Mouse (Mus musculus) adrenal gland, adult (tissue): ENCODE measurements around the gene Sec1.
A peak's percentile ranks its signal among the peaks of the same experiment; 100 is the strongest.

Source experiments
- DNase-seq, 2 experiments: peaks; one replicate each; pipeline ENCODE4 v3.0.0; 2022 to 2023; ENCODE audit warnings: low spot score in 1 of 2; ENCODE audit not compliant: inconsistent age in 2 of 2

The Sec1 gene

GRCm38 (mm10) chr7:45718331-45718730 is 24.1 kb upstream of the Sec1 start:
- DNase-seq, result no peak

DNA sequence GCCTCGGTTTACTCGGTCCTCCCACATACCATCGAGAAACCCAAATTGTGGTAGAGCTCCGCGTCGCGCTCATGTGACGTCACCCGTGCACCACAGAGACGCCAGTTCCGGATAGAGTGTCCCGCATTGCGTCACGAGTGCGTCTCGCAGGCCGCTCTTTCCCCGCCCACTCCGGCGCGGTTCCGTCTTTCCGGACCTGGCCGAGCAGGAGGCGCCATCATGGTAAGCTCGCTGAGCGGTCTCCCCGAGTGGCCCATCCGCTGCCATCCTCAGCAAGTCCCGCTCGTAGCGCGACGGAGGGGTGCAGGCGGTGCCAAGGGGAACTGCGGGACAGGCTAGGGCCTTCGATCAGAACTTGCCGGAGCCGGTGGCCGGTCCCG is 23.7 kb upstream of the Sec1 start, which contains the start of gene Sphk2:
Gene Sphk2 (minus strand): TSS at position 85 of the 380 bp plus-strand sequence.
- DNase-seq, result peak; percentile 98 to 99

DNA sequence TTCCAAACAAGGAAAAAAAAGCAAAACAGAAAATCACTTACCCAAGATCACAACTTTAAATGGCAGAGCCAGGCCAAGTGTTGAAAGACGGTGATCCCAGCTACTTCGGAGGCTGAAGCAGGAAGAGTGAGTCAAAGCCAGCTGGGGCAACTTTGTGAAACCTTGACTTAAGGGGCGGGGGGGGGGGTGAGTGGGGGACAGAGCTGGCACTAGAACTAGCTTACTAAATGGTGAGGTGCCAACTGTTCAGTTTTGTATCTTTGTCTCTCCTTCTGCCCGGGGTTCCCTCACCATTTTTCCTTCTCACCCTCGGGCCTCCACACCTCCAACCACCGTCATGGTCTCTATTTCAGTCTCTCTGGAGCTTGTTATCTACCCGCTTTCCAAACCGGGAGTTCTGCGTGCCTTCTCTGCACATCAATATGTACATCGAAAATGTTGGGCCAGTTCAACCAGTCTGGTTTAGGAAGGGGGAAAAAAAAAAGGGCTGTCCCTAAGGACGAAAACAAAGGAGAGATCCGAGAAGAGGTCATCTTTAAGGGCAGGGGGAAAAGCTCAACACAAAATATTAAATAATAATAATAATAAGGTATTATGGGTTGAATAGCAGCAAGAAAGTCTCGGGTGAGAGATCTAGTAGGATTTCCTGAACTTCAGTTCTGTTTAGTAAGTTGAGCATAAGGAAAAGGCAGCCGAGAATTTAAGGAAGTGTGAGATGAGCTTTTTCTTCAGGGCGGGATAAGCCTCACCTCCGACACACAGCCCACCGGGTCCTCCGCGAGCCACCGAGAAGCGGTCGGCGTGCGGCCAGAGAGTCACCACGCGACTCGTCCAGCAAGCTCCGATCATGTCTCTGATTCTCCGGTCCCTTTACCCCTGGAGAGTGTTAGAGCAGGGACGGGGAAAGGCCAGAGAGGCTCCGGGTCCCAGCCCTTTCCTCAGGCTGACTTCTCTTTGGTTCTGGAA is 23.0 kb upstream of the Sec1 start:
- peak; percentile 26 to 83 for DNase-seq

GRCm38 (mm10) chr7:45716460-45716857 is 22.3 kb upstream of the Sec1 start:
- peak in 1 of 2 experiments; percentile 18 for DNase-seq

DNA sequence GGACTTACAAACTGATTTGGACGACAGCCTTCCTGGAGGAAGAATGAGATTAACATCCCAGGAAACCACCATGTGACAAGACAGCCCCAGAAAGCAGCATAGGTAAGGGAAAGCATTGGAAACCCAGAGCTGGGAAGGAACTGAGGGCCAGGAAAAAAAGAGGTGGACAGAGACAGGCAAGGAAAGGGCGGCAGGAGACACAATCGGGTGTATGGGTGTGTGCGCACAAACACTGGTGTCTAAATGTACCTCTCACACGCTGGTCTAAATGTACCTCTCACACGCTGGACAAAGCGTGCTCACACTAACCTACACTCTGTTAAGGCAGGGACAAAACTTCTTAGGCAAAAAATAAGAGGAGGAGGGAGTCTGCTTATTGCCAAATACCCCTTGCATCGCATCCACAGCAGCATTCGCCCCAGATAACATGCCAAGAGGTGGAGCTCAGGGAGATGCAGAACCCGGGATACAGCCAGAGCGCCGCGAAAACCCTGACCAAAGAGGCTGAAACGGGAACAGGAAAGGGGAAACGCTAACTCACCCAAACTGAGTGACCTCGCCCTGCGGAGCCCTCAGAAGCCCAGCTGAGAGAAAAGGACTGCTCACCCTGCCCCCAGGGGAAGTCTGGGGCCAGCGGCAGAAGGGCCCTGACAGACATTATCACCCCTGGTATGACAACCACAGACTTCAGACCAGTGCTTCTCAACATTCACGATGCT is 21.7 kb upstream of the Sec1 start:
- peak; percentile 51 to 67 for DNase-seq

- DNase-seq, result peak; percentile 99
These were observed 21.0 kb upstream of the Sec1 start, which contains the start of gene Rpl18 for GRCm38 (mm10) chr7:45715090-45715708. TSS of gene Rpl18 (plus strand) at chr7:45715457.

DNA sequence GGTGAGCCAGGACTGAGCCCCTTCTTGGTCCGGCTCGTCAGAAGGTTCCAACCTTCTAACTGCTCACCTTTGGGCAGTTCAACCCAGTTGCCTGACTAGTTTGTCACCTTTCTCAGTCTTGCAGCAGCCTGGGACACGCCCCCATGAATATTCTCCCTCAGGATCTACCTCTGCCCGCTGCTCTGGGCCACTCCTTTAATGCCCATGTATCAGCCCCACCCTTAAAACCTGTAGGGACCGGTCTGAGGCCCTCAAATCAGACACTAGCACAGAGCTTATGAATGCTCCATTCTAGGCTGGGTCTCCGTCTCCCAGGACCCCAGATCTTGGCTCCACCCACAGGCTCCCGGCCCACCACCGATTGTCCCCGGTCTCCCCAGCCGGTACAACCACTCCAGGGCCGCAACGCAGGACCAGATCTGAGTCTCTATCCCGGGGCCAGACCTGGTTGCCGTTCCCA is 20.5 kb upstream of the Sec1 start:
- DNase-seq, result no peak

GRCm38 (mm10) chr7:45713881-45714520 is 19.8 kb upstream of the Sec1 start:
- DNase-seq, result peak; percentile 42 to 73

DNA sequence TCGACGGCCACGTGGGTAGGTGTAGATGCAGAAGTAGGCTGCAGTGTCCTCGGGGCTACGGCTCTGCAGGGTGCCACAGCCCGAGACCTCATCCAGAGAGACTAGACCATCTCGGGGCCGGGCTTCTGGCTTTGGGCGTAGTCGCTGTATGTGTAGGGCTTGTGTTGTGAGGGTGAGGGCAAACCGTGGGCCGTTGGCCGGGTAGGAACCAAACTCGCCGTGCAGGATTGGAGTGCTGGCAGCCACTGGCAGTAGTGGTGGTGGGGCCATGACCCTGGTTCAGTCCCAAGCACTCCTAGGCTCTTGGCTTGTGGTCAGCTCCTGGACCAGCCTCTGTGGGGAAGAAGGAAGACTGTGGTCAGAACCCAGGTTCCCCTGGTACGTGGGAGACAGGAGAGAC is 19.2 kb upstream of the Sec1 start:
- peak; percentile 60 to 68 for DNase-seq

- DNase-seq, result peak; percentile 89 to 95
These were observed 18.0 kb upstream of the Sec1 start for GRCm38 (mm10) chr7:45712022-45712757.

DNA sequence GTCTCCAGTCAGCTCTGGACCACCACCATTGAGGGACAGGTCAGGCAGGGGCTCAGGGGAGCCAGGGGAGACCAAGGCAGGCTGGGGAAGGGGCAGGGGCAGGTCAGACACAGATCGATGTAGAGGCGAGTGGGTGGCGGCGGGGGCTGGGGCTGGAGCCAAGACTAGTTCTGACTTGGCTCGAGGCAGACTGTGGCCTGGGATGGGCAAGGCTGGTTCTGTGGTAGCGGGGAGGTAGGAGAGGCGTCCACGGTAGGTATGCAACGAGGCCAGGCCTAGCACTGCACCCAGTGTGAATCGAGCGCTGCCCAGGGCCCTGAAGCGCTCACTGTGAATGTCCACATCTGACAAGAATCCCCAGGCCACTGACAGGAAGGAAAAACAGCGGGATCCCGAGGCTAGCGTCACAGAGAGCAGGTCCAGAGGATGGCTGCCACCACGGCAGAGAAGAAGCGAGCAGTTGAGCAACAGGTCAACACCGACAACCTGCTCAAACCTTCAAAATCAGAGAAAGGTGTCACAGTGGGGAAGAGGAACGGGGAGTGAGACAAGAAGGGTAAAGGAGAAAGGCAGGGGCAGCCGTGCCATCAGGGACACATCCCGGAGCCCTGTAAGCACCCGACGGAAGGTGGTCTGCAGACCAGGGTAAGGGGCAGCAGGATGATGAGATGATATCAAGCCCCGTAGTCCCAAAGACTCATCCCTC is 17.3 kb upstream of the Sec1 start:
- DNase-seq, result peak in 1 of 2 experiments; percentile 64

DNA sequence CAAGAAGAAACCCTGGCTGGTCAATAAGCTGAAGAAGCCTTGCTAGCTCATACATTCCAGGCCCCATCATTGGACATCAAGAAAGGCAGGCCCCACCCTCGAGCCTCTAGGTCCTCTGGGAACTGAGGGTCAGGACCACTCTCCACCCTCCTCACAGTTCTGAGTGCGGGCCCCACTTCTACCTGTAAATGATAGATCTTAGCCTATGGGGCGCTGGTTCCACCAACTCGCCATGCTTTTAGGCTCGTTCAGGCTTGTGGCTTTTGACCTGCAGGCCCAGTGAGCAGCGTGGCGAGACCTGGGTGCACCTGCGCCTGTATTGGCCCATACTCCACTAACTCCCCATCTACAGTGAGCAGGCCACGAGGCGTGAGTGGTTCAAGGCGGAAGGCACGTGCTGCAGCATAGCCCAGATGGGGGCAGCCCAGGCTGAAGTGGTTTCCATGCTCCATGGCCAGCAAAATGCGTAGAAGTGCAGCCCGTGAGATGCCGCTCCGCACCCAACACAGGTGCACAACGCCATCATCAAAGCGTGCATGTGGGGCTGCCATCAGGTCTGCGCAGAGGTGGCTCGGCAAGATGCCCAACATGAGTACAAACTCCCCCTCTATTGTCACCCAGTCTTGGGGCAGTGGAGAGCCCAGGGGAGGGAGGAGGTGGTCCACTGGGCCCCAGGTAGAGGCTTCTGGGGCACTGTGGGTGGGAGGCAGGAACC is 16.4 kb upstream of the Sec1 start:
- peak; percentile 67 to 82 for DNase-seq

DNA sequence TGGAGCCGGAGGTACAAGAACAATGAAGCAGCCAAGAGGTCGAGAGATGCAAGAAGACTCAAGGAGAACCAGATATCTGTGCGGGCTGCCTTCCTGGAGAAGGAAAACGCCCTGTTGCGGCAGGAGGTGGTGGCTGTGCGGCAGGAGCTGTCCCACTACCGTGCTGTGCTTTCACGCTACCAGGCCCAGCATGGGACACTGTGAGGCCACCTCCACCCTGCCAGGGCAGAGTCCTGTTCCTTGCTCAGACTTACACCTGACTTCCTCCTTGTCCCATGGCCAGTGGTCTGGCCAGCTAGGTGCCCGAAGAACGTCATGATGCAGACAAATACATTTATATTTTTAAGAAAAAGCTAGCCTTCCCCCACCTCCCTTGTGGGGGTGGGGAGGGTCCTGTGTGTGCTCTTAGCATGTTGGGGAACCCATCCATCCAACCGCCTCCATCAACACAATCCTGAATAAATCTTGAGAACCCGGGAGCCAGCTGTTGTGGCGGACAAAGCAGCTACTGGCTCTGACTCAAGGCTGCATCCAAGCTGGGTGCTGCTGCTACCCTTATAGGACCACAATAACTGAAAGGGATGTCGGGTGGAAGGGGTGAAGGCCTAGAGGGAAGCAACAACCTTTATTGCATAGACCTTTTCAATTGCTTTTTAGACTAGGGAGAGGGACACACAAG is 15.6 kb upstream of the Sec1 start:
- DNase-seq, result peak; percentile 48 to 82

DNA sequence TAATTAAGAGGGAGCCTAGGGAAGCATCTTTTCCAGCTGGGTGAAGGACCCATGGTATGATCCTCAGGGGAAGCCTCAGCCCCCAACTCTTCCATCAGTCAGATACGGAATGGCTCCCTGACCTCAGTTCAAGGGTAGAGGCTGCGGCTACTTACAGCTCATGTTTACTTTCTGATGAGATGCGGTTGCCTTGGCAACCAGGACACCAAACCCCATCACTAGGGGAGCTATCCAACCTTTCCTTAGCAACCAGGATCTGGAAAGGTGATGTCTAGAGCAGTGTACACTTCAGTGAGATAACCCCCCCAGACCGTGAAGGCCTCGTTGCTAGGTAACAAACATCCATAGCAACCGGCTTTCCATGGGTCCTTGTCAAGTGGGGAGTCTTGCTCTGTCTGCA is 14.8 kb upstream of the Sec1 start:
- DNase-seq, result peak; percentile 47 to 77

- DNase-seq, result peak in 1 of 2 experiments; percentile 83
These were observed 14.1 kb upstream of the Sec1 start for GRCm38 (mm10) chr7:45708221-45708761.

DNA sequence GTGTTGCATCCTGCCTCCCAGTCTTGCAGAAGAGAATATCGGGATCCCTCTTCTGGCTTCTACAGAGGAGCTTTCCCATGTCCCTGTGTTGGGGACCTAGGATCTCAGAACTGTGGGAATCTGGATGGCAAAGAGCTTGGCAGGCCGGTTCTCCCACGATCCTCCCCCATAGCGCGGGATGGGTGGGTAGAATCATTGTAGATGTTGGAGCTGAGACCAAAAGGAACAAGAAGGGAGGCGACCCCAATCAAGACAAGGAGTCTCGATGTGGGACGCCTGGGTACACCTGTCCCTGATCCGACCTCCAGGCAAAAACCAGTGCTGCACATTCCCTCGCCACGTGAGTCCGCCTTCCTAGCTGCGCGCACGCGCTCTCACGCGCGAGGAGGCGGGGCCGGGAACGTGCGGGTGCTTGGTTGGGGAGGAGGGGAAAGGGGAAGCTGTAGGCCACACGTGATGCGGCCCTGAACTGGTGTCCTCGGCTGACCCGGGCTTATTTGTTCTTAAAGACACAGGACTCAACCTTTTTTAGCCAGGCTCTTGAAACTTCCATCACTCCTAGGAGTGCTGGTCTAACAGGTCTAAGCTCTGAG is 13.3 kb upstream of the Sec1 start:
- DNase-seq, result peak; percentile 99 to 100

DNA sequence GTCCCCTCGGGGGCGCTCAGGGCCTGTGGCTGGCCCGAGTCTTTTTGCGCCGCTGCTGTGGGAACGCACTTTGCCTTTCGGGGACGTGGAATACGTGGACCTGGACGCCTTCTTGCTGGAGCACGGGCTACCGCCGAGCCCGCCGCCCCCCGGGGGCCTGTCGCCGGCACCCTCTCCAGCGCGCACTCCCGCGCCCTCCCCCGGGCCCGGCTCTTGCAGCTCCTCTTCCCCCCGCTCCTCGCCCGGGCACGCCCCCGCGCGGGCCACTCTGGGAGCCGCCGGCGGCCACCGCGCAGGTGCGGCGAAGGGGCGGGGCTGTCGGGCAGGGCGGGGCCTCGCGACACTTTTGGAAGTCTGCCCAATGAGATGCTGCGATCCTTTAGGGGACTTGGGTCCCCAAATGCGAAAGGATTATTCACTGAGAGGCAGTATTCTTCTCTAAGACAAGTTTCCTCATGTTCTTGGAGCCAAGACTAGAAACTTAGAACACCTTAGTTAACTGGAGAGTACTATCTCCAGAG is 12.6 kb upstream of the Sec1 start:
- peak; percentile 94 to 97 for DNase-seq
